Mouse (Mus musculus) adrenal gland, adult 10 weeks (tissue): Measurements from ENCODE around the gene Peak1. TPM values are rescaled to one million over a fixed set of nuclear protein-coding genes. Genes with fewer than 3 reads are reported as not detected.

Experiments
- polyA plus RNA-seq: library from polyadenylated mRNA; stranded (reverse); fragments of 350-450 nt; fragmentation: Illumina TruSeq; extraction: RNeasy Lipid Tissue Mini Kit (QIAGEN cat#74804); gene quantifications from one replicate; pipeline ENCODE4 v1.2.3, GENCODE M21; 2014; ENCODE audit warnings: low read depth, low replicate concordance

Gene Peak1
- 44.0 TPM for polyA plus RNA-seq

DNA sequence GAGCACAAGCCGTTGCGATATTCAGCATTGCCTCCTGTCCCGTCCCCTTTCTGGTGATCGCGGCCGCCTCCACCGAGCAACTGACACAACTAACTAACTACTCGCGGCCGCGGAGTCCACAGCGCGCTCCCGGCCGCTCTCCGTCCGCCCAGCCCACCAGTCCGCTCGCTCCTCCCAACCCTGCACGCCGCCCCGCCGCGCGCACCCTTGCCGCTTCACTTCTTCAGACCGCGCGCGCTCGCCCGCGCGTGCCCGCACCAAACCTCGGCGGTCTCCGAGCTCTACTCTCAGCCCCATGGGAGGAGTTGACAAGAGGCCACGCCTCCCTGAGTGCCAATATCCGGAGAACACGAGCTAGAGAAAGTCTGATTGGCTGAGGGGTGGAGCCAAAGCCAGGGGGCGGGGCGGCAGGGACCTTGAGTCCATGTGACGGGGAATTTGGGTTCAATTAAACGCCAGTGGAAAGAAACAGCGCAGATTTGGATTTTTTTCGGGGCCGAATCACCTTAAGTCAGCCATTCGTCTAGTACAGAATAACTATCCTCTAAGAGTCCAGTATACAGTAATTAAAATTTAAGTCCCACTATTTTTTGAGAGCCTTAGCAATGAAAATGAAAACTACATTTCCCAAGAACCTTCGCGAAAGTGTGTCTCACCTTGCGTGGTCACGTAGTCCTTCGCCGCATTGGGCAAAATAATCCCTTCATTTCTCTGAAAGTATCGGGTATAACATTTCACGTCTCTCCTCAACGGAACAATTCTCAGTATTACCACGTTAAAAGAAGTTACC is at the start of gene Peak1, which contains the start of gene Hmg20a:
TSS of gene Peak1 (minus strand) at position 120 of the 790 bp plus-strand sequence.
TSS of gene Hmg20a (plus strand) at position 662 of the 790 bp plus-strand sequence.

DNA sequence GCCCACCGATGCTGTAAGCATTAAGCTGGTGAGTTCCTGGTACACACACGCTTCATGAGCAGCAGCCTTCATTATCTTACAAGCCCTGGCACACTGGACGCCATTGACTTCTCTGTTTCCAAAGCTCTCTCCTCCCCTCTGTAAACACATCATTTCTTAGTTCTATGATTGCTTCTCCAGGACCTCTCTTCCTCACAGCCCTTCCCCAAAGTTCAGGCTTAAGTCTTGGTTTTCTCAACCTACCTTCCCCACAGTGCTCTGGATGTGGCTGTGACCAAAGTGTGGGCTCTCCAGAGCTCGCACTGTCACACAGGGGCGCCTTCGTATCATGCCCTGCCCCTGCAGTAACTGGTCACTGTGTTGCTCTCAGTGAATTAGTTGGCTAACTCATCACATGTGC is 252.5 kb downstream of the Peak1 start, which contains the start of gene Tspan3:
TSS of gene Tspan3 (minus strand) at position 101 of the 400 bp plus-strand sequence.

Other genes with a start within 250 kb of the Peak1 start
- gene Hmg20a, start 542 bp upstream of the Peak1 start, polyA plus RNA-seq = 38.6 TPM